In genomic region chr6:111584851-111585250, GRCm38 (mm10) we compare ENCODE assay signal across 14 mouse cellular contexts.
DNase-seq lines count a peak whose midpoint lies in the region; ATAC-seq and TF ChIP-seq lines count a peak whose summit lies in the region.
"Had no signal": no experiment of that assay in that cellular context is flagged by ENCODE, and none has a peak within 500 bp of the region (broad histone marks: within the 10 kb centered on the region; RNA-seq: fewer than 3 reads in every experiment).

No protein-coding gene starts in this region.

- no peak for TF ChIP-seq POLR2A in cerebellum, adult 2 months (IDR thresholded peaks at IDR 0.05; ENCODE audit: borderline replicate concordance, insufficient read depth, low read length)

- 43% methylated on average over 2 of the region's 2 CpGs for WGBS in intestine, embryonic 15.5 days
- WGBS in intestine, postnatal 0 days: 53% methylated on average over 2 of the region's 2 CpGs
- WGBS in forebrain, embryonic 13.5 days: 83% methylated on average over 2 of the region's 2 CpGs
- 62% methylated on average over 2 of the region's 2 CpGs for WGBS in cerebellum, adult 2 months

- H3K4me2 ChIP-seq in intestine, embryonic 15.5 days (replicated peaks): no peak overlapping the region
- H3K4me2 ChIP-seq in intestine, postnatal 0 days (replicated peaks; ENCODE audit: low read depth): no peak overlapping the region
- H3K4me2 ChIP-seq in forebrain, embryonic 13.5 days: no peak overlapping the region
- H3K4me2 ChIP-seq: liver, embryonic 13.5 days; midbrain, embryonic 13.5 days; neural tube, embryonic 12.5 days had no signal

- H3K27me3 ChIP-seq in intestine, embryonic 15.5 days (replicated peaks): no peaks in the 10 kb centered on the region
- no peaks in the 10 kb centered on the region for H3K27me3 ChIP-seq in intestine, postnatal 0 days (replicated peaks; ENCODE audit: control insufficient read depth, insufficient read depth, low read length)
- no peaks in the 10 kb centered on the region for H3K27me3 ChIP-seq in forebrain, embryonic 13.5 days
- no peaks in the 10 kb centered on the region; the same call in 1 of the 2 replicates for H3K27me3 ChIP-seq in cerebellum, adult 2 months (ENCODE audit: control insufficient read depth, insufficient read depth, low read length)
- H3K27me3 ChIP-seq: liver, embryonic 13.5 days; midbrain, embryonic 13.5 days; neural tube, embryonic 12.5 days had no signal

- intact Hi-C loops in gastrocnemius, adult 2 months (cut with DNase I): no loop called here
- intact Hi-C loops in heart, postnatal 10 days (cut with DNase I): no loop called here

- no peaks in the 10 kb centered on the region for H3K9me3 ChIP-seq in intestine, embryonic 15.5 days
- no peaks in the 10 kb centered on the region for H3K9me3 ChIP-seq in intestine, postnatal 0 days (ENCODE audit: control insufficient read depth)
- no peaks in the 10 kb centered on the region for H3K9me3 ChIP-seq in forebrain, embryonic 13.5 days (replicated peaks)
- H3K9me3 ChIP-seq: liver, embryonic 13.5 days; midbrain, embryonic 13.5 days; neural tube, embryonic 12.5 days had no signal

- no peak overlapping the region for H3K4me3 ChIP-seq in intestine, embryonic 15.5 days (replicated peaks)
- H3K4me3 ChIP-seq in intestine, postnatal 0 days (ENCODE audit: low read depth, low read length): no peak overlapping the region
- H3K4me3 ChIP-seq in gastrocnemius, adult 2 months: no peak overlapping the region
- no peak overlapping the region for H3K4me3 ChIP-seq in forebrain, embryonic 13.5 days
- H3K4me3 ChIP-seq in cerebellum, adult 2 months (replicated peaks; ENCODE audit: insufficient read depth, low read depth, low read length): no peak overlapping the region
- H3K4me3 ChIP-seq: liver, embryonic 13.5 days; midbrain, embryonic 13.5 days; neural tube, embryonic 12.5 days had no signal

- H3K9ac ChIP-seq in intestine, embryonic 15.5 days: no peak overlapping the region
- no peak overlapping the region for H3K9ac ChIP-seq in intestine, postnatal 0 days (ENCODE audit: low read depth, low read length)
- no peak overlapping the region for H3K9ac ChIP-seq in forebrain, embryonic 13.5 days
- H3K9ac ChIP-seq: liver, embryonic 13.5 days; midbrain, embryonic 13.5 days; neural tube, embryonic 12.5 days had no signal

- no peak overlapping the region for H3K27ac ChIP-seq in intestine, embryonic 15.5 days
- H3K27ac ChIP-seq in intestine, postnatal 0 days (ENCODE audit: low read depth, low read length): no peak overlapping the region
- no peak overlapping the region for H3K27ac ChIP-seq in gastrocnemius, adult 2 months
- no peak overlapping the region for H3K27ac ChIP-seq in forebrain, embryonic 13.5 days
- H3K27ac ChIP-seq in cerebellum, adult 2 months (ENCODE audit: insufficient read depth, low read length): no peak overlapping the region
- H3K27ac ChIP-seq: liver, embryonic 13.5 days; midbrain, embryonic 13.5 days; neural tube, embryonic 12.5 days had no signal

- H3K36me3 ChIP-seq in intestine, embryonic 15.5 days: no peaks in the 10 kb centered on the region
- H3K36me3 ChIP-seq in intestine, postnatal 0 days (ENCODE audit: control insufficient read depth, insufficient read depth): no peaks in the 10 kb centered on the region
- H3K36me3 ChIP-seq in forebrain, embryonic 13.5 days (ENCODE audit: poor library complexity, severe bottlenecking): no peaks in the 10 kb centered on the region
- H3K36me3 ChIP-seq: liver, embryonic 13.5 days; midbrain, embryonic 13.5 days; neural tube, embryonic 12.5 days had no signal

- TF ChIP-seq CTCF in intestine, postnatal 0 days (IDR thresholded peaks at IDR 0.05; ENCODE audit: low read depth): no peak
- TF ChIP-seq CTCF in gastrocnemius, adult 2 months (IDR thresholded peaks at IDR 0.05): no peak
- TF ChIP-seq CTCF in cerebellum, adult 2 months (IDR thresholded peaks at IDR 0.05; ENCODE audit: borderline replicate concordance, insufficient read depth, low read depth, low read length): no peak

- H3K4me1 ChIP-seq in intestine, embryonic 15.5 days (replicated peaks): no peaks in the 10 kb centered on the region
- no peaks in the 10 kb centered on the region for H3K4me1 ChIP-seq in intestine, postnatal 0 days (replicated peaks; ENCODE audit: control insufficient read depth, insufficient read depth, low read length)
- H3K4me1 ChIP-seq in forebrain, embryonic 13.5 days: no peaks in the 10 kb centered on the region
- no peaks in the 10 kb centered on the region for H3K4me1 ChIP-seq in cerebellum, adult 2 months (ENCODE audit: control insufficient read depth, insufficient read depth, low read length)
- H3K4me1 ChIP-seq: liver, embryonic 13.5 days; midbrain, embryonic 13.5 days; neural tube, embryonic 12.5 days had no signal

- DNase-seq in gastrocnemius, adult 2 months: peak; percentile 71
- peak; percentile 78 to 81 for DNase-seq in heart, postnatal 10 days
- peak; percentile 88 for DNase-seq in lung, postnatal 10 days
- DNase-seq in cerebellum, adult 11 months: no peak
- no peak for DNase-seq in cerebellum, adult 2 months
- DNase-seq: B cell, adult 2 months; liver, embryonic 13.5 days; right cerebral cortex, postnatal 4 days; thymus, adult 18-20 months had no signal

- ATAC-seq in intestine, embryonic 15.5 days: peak; percentile 39; the same call in 1 of the 2 replicates
- no peak for ATAC-seq in intestine, postnatal 0 days
- ATAC-seq in forebrain, embryonic 13.5 days: no peak
- ATAC-seq: midbrain, embryonic 13.5 days had no signal

Comparison
In these comparisons a context has a peak if more than half of its experiments do, and no peak if none do; other contexts are left out.
1. DNase-seq: peak in gastrocnemius, adult 2 months (single experiment), heart, postnatal 10 days (2 of 2) and lung, postnatal 10 days (single experiment); none in cerebellum, adult 11 months (single experiment) and cerebellum, adult 2 months (0 of 2).